Mouse (Mus musculus) left cerebral cortex, adult 9 months (tissue): ENCODE measurements around the gene Nat8f7.
A peak's percentile ranks its signal among the peaks of the same experiment; 100 is the strongest.
"Not testable (repeated sequence)": the region's sequence is repeated elsewhere in the genome, so short reads cannot be mapped to it uniquely, and the experiment has no call there.

Source experiments
- DNase-seq, 2 experiments: peaks; one replicate each; pipeline ENCODE4 v3.0.0; 2022; ENCODE audit warnings: low spot score in 2 of 2

Nat8f7 gene

DNA sequence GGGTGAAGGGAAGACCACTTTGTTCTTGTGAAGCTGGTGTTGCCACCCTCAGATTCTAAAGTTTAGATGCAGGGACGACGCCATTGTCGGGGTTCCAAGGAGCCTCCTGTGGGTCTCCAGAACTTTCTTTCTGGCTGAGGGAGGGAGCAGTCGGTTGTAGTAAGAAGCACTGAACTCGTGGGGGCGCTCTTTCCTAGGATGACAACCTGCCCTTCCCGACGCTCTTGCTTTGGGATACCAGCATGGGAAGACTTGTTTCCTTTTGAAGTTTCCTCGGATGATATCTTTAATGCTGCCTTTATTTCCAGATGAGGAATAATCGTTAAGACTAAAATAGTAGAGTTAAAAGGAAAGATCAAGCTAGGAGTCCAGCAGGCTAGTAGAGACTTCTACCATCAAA is at the start of gene Nat8f7:
Nat8f7 (minus strand) TSS at position 101 of the 400 bp plus-strand sequence.
- not testable (repeated sequence) for DNase-seq

GRCm38 (mm10) chr6:85762678-85763077 is 49.7 kb upstream of the Nat8f7 start:
- not testable (repeated sequence) for DNase-seq

DNA sequence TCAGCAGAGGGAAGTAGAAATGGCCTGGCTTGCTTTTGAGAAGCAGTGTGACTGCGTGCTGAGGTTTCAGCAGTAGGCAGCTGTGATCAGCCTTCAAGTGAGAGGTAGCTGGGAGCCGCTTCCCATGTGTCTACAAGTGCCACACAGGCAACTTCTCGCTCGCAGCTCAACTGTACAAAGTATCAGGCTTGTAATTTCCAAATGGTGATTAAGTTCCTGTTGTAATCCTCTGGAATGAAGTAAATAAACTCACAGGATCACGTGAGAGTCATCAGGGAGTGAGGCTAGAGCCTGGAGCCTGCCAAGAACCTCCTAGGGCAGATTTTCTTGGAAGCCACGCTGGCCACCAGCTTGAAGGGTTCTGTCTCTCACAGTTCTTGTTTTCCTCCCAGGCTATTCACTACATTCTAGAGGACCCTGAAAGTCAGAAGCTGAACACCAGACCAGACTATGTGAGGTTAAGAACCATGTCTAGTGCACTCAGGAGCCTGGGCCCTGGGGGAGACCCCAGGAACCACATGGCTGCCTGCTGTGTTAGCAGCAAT is 42.8 kb upstream of the Nat8f7 start:
- not testable (repeated sequence) for DNase-seq

- DNase-seq = not testable (repeated sequence)
Observed at GRCm38 (mm10) chr6:85709607-85710006, 3.4 kb downstream of the Nat8f7 start.

DNA sequence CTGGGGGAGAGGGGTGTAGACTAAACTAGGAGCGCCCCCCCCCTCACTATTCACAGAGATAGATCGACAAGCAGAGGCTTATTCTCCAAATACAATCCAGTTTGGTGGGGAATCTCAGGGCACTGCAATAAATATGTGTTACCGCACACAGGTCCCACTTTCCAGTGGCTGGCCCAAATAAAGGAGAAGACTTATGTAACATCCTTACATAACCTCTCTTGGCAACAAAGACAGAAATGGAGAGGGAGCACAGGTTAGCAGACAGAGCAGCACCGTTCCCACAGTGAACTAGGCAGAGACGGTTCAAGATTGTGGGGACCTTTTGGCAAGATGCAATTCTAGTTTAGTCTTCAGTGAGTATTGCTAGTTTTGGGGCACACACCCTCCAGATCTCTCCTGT is 3.8 kb downstream of the Nat8f7 start:
- DNase-seq = peak in 1 of 2 experiments; percentile 4

DNA sequence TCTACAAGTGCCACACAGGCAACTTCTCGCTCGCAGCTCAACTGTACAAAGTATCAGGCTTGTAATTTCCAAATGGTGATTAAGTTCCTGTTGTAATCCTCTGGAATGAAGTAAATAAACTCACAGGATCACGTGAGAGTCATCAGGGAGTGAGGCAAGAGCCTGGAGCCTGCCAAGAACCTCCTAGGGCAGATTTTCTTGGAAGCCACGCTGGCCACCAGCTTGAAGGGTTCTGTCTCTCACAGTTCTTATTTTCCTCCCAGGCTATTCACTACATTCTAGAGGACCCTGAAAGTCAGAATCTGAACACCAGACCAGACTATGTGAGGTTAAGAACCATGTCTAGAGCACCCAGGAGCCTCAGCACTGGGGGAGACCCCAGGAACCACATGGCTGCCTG is 11.1 kb downstream of the Nat8f7 start:
- not testable (repeated sequence) for DNase-seq
